Mouse (Mus musculus): ENCODE measurements at regions not wholly inside any gene's neighbourhood (a gene's known extent, or its start where the extent isn't known, plus 50 kb on each side); places are given as distances from the start of the nearest gene placed in this dataset.

DNA sequence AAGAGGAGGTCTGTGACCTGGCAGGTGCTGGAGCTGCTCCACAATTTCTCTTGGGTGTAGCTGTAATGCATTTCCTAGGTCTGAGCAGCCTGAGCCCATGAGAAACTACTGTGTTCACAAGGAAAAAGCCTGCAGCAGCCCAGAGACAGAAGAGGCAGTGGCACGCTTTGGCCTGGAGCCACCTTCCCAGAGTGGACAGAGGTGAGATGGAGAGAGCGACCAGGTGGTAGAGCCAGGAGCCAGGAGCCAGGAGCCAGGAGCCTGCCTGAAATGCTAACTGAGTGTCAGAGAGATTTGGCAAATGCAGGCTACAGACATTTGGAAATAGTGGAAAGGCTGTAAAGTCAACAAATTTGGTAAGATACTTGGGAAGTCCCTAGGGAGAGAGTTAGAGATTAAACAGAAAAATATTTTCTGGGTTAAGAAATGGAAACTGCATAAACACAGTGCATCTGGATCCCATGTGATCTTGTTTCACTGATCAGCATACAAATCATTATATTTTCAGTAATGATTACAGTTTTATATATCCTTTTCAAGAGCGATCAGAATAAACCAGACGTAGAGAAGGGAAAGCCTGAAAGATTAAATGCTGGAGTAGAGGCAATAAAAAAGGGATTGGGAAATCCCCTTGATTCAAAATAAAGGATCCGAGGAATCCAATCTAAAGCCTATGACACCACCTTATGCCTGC lies 660.0 kb upstream of the Sel1l start:
- TF ChIP-seq CTCF (conservative IDR thresholded peaks at IDR 0.05; ENCODE audit: low read length), result no peak
- no peak for TF ChIP-seq NANOG (IDR thresholded peaks at IDR 0.05; ENCODE audit: borderline replicate concordance, low read length)
